20 mouse cellular contexts compared by ENCODE assay signal in the genomic region with DNA sequence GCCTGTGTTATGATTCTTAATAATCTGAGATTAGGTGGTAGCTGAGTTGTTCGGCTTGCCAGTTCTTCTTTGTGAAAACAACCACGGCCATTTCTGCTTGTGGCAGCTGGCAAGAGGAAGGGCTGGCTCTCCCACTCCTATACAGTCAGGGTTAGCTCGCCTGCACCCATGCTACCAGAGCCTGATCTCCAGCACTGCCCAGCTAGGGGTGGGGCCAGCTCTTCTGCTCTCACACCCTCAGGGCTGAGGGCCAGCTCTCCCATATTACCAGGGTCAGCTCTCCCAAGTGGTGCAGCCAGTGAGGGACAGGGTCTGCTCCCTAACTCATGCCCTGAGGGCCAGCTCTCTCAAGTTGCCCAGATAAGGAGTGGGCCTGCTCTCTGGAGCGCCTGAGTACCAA. TPM values are rescaled to one million over a fixed set of nuclear protein-coding genes. Genes with fewer than 3 reads are reported as not detected.
"Had no signal": no experiment of that assay in that cellular context is flagged by ENCODE, and none has a peak within 500 bp of the region (broad histone marks: within the 10 kb centered on the region; RNA-seq: fewer than 3 reads in every experiment).

No protein-coding gene starts in this region.

- DNase-seq: kidney, adult 18-20 months; kidney, postnatal 25 days; layer of hippocampus, adult 9-11 months; layer of hippocampus, postnatal 36 days; lung, postnatal 14 days; thymus, postnatal 36 days had no signal

- H3K9me3 ChIP-seq: lung, embryonic 15.5 days; neural tube, embryonic 12.5 days had no signal

- H3K4me1 ChIP-seq: lung, embryonic 15.5 days; neural tube, embryonic 12.5 days had no signal

- H3K4me2 ChIP-seq: liver, embryonic 11.5 days; lung, embryonic 15.5 days; midbrain, embryonic 11.5 days; neural tube, embryonic 12.5 days had no signal

- H3K36me3 ChIP-seq: lung, embryonic 15.5 days; neural tube, embryonic 12.5 days had no signal

- H3K27ac ChIP-seq: lung, embryonic 15.5 days; macrophage; neural tube, embryonic 12.5 days had no signal

- H3K9ac ChIP-seq: lung, embryonic 15.5 days; neural tube, embryonic 12.5 days had no signal

- H3K27me3 ChIP-seq: lung, embryonic 15.5 days; megakaryocyte, embryonic 14.5 days; neural tube, embryonic 12.5 days had no signal

- H3K4me3 ChIP-seq: lung, embryonic 15.5 days; megakaryocyte, embryonic 14.5 days; neural tube, embryonic 12.5 days had no signal

RNA-seq across cellular contexts. Expression of a gene that starts 1.4 kb away (rescaled TPM):
- total RNA-seq: layer of hippocampus, adult 18-20 months; layer of hippocampus, postnatal 36 days; left cerebral cortex, postnatal 36 days; monocyte, adult 5-6 weeks; neutrophil, adult 5-6 weeks had no signal
- polyA plus RNA-seq: intestine, embryonic 14.5 days; limb, embryonic 14.5 days; liver, embryonic 11.5 days; liver, embryonic 16.5 days; lung, embryonic 15.5 days; macrophage; midbrain, embryonic 11.5 days; neural tube, embryonic 12.5 days; thymus, postnatal 0 days had no signal

RNA-seq across cellular contexts. Expression of a gene that starts 4.2 kb away (rescaled TPM):
- total RNA-seq: layer of hippocampus, adult 18-20 months; layer of hippocampus, postnatal 36 days; left cerebral cortex, postnatal 36 days; monocyte, adult 5-6 weeks; neutrophil, adult 5-6 weeks had no signal
- polyA plus RNA-seq: limb, embryonic 14.5 days; liver, embryonic 11.5 days; macrophage had no signal
